Mouse (Mus musculus): Measurements from ENCODE around the gene Smco3.
"Not testable (repeated sequence)": the region's sequence is repeated elsewhere in the genome, so short reads cannot be mapped to it uniquely, and the experiment has no call there.

The Smco3 gene

GRCm38 (mm10) chr6:136835352-136835751 is at the start of gene Smco3:
Gene Smco3, minus strand, starts transcription at chr6:136835452.
- DNase-seq (ENCODE audit: low spot score), result no peak

DNA sequence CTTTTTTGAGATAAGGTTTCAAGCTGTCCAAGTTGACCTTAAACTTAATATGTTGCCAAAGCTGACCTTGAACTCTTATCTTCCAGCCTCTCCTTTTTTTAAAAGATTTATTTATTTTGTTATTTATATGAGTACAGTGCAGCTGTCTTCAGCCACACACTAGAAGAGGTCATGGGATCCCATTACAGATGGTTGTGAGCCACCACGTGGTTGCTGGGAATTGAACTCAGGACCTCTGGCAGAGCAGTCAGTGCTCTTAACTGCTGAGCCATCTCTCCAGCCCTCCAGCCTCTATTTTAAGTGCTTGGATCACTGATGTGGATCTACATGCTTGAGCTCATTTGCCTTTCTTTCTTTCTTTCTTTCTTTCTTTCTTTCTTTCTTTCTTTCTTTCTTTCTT is 49.5 kb upstream of the Smco3 start:
- not testable (repeated sequence) for DNase-seq (ENCODE audit: low spot score)

- no peak for DNase-seq (ENCODE audit: low spot score)
Observed at GRCm38 (mm10) chr6:136883961-136884360, 48.7 kb upstream of the Smco3 start.

DNA sequence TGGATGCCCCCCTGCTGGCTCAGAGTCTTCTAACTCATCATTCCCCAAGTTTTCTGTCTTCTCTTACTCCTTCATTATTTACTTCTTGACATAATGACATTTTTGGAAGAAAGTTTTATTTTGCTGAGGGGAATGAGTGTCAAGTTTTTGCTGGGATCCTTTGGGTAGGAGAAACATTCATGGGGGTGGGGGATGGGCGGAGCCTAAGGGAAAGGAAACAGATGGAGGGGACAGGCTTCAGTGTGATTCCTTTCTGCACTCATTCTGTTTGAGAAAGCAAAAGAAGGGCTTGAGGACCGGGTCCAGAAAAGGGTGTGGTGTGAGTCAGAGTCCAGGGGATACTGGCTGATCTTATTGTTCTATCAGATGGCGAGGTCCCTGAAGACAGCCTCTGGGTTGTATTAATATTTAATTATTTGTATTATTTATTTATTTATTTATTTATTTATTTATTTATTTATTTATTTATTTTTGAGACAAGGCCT is 48.2 kb upstream of the Smco3 start:
- no peak for DNase-seq (ENCODE audit: low spot score)

DNA sequence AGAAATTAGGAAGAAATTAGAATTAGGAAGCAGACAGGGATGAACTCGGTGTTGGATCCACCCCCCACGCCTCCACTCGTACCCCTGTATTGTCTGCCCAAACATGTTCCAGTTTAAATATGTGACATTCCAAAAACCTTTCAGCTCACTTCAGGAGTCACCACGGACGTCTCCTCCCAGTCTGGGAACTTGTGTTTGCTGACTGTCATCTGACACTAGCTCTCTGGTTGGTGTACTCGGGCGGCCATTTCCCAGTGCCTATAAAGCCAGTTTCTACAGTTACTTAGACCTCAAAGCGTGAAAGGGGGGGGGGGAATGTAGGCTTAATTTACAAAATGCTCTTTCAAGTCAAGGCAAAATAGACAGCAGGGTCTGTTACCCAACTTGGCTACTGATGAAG is 46.4 kb upstream of the Smco3 start:
- DNase-seq (ENCODE audit: low spot score), result no peak

GRCm38 (mm10) chr6:136875670-136876069 is 40.4 kb upstream of the Smco3 start, which contains the start of gene Mgp:
Gene Mgp, minus strand, starts transcription at chr6:136875823.
- DNase-seq (ENCODE audit: low spot score), result no peak

GRCm38 (mm10) chr6:136874599-136874998 is 39.3 kb upstream of the Smco3 start:
- no peak for DNase-seq (ENCODE audit: low spot score)

DNA sequence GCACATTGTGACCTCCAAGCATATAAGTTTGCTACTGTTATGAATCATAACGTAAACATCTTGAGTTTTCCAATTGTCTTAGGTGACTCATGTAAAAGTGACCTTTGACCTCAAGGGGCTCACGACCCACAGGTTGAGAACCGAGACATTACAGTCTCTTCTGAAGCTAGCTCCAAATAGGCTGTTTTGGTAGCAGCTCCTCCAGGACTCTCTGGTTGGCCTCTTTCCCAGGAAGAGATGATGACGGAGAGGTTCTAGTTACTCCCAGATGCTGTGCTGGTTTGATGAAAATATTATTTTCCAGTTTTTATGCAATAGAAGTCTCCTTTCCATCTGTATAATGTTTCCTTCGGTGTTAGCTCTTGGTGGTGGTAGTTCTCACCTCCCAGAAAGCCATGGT is 33.7 kb upstream of the Smco3 start:
- no peak for DNase-seq (ENCODE audit: low spot score)

GRCm38 (mm10) chr6:136866150-136866549 is 30.9 kb upstream of the Smco3 start:
- DNase-seq (ENCODE audit: low spot score), result no peak

DNA sequence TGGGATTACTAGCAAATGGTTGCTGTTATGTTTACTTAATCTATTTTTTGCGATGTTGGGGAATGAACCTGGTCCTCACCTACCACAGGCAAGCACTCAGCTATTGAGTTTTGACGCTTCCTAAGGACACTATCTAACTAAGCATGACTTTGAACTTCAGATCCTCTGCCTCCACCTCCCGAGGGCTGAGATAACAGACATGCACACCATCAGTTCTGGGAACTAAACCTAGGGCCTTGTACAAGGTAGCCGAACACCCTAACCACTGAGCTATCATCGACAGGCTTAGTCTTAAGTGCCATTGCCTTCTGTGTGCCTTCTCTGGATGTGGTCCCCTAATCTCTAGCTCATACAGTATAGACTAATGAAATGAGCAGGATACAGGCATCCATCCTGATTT is 30.1 kb upstream of the Smco3 start:
- no peak for DNase-seq (ENCODE audit: low spot score)

GRCm38 (mm10) chr6:136861020-136861419 is 25.8 kb upstream of the Smco3 start:
- peak; percentile 31 for DNase-seq (ENCODE audit: low spot score)

DNA sequence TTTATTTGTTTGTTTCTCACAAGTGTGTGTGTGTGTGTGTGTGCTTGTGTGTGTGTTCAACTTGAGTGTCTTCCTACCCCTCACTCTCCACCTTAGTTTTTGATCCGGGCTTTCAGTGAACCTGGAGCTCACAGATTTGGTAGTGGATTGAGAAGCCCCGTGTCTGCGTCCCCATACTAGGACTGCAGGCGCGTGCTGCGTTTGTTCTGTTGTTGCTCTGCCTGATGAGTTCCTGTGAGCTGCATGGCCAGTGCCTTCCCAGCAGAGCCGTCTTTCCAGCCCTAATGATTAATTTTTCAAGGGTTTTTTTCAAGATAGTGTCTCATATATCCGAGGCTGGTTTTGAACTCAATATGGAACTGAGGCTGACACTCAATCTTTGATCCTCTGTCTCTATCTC is 23.2 kb upstream of the Smco3 start:
- DNase-seq (ENCODE audit: low spot score), result no peak

GRCm38 (mm10) chr6:136857873-136858260 is 22.6 kb upstream of the Smco3 start:
- DNase-seq (ENCODE audit: low spot score), result no peak

- DNase-seq (ENCODE audit: low spot score), result peak; percentile 39
Observed at GRCm38 (mm10) chr6:136857186-136857872, 22.1 kb upstream of the Smco3 start, which contains the start of gene Art4. Gene Art4, minus strand, starts transcription at chr6:136857733.

- peak; percentile 62 for DNase-seq (ENCODE audit: low spot score)
Observed at GRCm38 (mm10) chr6:136856071-136856636, 20.9 kb upstream of the Smco3 start.

GRCm38 (mm10) chr6:136855183-136855582 is 19.9 kb upstream of the Smco3 start:
- DNase-seq (ENCODE audit: low spot score), result no peak

DNA sequence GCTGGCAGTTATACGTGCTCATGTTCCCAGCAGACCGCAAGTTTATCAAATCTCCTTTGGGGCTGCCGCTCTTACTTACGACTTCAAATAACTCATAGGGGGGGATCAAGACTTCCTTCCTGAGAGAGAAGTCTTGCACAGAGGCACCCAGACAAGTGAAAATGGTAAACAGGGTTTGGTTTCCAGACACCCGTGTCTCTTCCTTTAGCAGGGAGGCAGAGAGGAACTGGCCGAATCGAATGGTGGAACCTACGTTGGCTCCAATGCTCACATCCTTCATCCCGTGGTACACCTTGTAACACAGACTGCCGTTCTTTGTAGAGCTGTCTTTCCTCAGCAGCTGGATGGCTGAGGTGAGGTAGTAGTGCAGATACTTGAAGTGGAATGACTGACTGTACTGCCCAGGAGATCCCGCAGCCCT is 19.1 kb upstream of the Smco3 start:
- DNase-seq (ENCODE audit: low spot score), result peak; percentile 71

GRCm38 (mm10) chr6:136852762-136853161 is 17.5 kb upstream of the Smco3 start:
- DNase-seq (ENCODE audit: low spot score), result no peak

DNA sequence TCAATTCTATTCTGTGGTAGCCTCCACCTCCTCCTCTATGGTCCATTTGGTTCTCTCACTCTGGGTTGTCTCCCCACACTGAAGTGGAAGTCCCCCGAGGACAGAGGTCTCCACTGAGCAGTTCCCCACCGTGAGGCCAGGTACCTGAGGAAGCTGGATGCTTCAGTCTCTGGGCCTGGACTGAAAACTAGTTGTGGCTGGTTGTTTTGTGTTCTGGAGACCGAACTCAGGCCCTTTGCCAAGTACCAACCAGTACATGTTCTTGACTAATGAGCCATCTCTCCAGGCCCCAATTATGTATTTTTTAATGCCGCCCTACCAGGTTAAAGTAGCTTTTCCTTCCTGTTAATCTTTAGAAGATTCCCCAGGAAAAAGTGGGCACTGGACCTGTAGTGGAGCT is 17.1 kb upstream of the Smco3 start:
- no peak for DNase-seq (ENCODE audit: low spot score)

DNA sequence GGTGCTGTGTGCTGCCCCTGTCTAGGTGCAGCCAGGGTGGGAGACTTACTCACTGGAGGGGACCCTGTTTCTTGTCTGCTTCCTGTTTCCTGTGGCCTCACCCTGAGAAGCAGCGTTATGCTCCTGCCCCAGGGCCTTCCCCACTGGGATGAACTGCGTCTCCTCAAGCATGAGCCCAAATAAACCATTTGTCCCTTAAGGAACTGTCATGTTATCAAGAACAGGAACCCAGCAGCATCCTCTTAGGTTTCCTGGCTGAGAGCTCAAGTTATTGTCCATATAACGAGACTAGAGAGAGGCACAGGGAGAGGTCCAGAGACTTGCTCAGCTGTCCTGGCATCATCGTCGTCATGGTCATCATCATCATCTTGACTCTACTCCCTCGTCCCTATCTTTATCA is 15.0 kb upstream of the Smco3 start:
- DNase-seq (ENCODE audit: low spot score), result no peak

- peak; percentile 23 for DNase-seq (ENCODE audit: low spot score)
Observed at GRCm38 (mm10) chr6:136848971-136849370, 13.7 kb upstream of the Smco3 start.

- no peak for DNase-seq (ENCODE audit: low spot score)
Observed at GRCm38 (mm10) chr6:136848399-136848798, 13.1 kb upstream of the Smco3 start.

GRCm38 (mm10) chr6:136847790-136848189 is 12.5 kb upstream of the Smco3 start:
- peak; percentile 59 for DNase-seq (ENCODE audit: low spot score)

DNA sequence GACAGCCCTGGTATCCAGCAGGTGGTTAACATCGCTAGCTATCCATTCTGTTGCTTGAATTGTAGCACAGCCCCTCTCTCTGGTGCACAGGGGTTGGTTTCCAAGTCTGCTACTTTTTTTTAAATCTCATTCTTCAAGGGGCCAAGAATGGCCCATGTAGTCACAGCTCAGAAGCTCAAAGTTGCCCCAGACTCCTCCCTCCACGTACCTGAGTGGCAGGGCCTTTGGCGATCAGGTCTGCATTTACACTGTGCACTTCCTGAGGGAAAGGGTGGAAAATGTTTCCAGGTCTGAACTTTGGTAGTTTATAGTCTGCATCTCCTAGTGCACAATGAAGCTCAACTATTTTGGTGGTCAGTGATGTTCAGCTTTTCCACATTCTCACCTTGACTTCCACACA is 12.0 kb upstream of the Smco3 start:
- no peak for DNase-seq (ENCODE audit: low spot score)

Measured in T-cell, adult 2 months (primary cell).